Mouse (Mus musculus) E14TG2a.4 (cell line): ENCODE measurements around the gene Kcnj2.

Experiments used
- H3K27me3 ChIP-seq: 2 replicates; pipeline ENCODE4 v1.6.1; 2014; ENCODE audit warnings: low read length, control low read depth; ENCODE audit not compliant: insufficient read depth
- H3K36me3 ChIP-seq: 2 replicates; pipeline ENCODE4 v1.6.1; 2014; ENCODE audit warnings: low read length, control low read depth; ENCODE audit not compliant: insufficient read depth
- H3K4me1 ChIP-seq: replicated peaks from 2 replicates; pipeline ENCODE4 v1.6.1; 2014; ENCODE audit warnings: low read depth, low read length, control low read depth
- H3K4me3 ChIP-seq: replicated peaks from 2 replicates; pipeline ENCODE4 v1.5.1; 2014; ENCODE audit warnings: mild to moderate bottlenecking, low read length
- H3K9me3 ChIP-seq: 2 replicates; pipeline ENCODE4 v1.6.1; 2014; ENCODE audit warnings: low read length, control low read depth
- CTCF ChIP-seq: conservative IDR thresholded peaks from 2 replicates; pipeline ENCODE4 v1.5.1; 2014; ENCODE audit warnings: low read length
- NANOG ChIP-seq: IDR thresholded peaks from 2 replicates; pipeline ENCODE4 v1.6.1; 2014; ENCODE audit warnings: borderline replicate concordance, low read length, mixed read lengths
- POU5F1 ChIP-seq: IDR thresholded peaks from 2 replicates; pipeline ENCODE4 v1.6.1; 2014; ENCODE audit warnings: low read length, borderline replicate concordance

Kcnj2 gene

DNA sequence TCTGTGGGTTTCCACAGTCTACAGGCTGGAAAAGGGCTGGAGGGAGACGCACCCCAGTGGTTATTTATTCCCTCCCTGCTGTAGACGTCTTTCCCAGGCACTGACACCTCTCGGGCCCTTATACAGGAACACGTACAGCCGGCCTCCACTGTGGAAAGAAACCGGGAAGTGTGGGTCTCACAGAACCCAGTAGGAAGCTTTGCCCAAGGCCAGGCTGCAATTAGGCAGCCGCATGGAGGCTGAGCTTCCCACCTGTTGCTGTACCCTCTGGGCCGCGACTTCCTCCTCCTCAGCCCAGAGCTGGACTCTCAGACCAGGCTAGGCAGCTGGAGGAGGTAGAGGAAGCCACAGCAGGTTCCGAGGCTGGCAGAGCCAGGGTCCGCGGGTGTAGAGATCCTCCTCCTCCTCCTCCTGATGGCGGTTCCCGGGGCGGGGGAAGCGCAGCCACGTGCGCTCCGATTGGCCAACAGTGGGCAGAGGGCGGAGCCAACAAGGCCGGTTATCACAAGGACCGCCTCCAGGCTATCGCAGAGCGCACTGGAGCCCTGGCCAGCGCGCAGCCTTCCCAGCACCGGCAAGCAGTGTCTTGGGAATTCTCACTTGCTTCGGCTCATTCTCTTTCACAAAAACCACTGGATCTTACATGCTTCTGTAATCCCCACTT is at the start of gene Kcnj2:
Gene Kcnj2 (plus strand): TSS at position 530 of the 664 bp plus-strand sequence.
- Histone ChIP-seq H3K4me3 (peak within 1 kb of the TSS; percentile 86), H3K9me3 (no peaks in the 10 kb centered on the region), H3K36me3 (no peaks in the 10 kb centered on the region), H3K27me3 (peaks cover 36% of the 10 kb centered on the region), H3K4me1 (peaks cover 16% of the 10 kb centered on the region)
- TF ChIP-seq CTCF (no peak), POU5F1 (no peak), NANOG (no peak)

DNA sequence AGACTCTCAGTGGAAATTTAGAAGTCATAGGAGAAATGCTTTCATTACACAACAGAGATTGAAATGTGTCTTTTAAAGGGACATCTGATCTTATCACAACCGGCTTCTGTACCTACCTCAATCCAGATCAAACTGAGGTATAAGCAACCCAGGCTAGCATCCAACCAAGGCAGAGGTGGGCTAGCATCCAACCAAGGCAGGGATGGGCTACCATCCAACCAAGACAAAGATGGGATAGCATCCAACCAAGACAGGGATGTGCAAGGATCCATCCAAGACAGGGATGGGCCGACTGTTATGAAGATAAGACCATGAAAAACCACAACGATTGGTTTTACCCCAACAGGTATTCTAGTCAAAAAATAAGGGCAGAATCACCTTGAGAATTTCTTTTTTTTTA is 49.8 kb upstream of the Kcnj2 start:
- no peaks in the 10 kb centered on the region for H3K36me3 ChIP-seq
- peaks cover 21% of the 10 kb centered on the region for H3K4me1 ChIP-seq

DNA sequence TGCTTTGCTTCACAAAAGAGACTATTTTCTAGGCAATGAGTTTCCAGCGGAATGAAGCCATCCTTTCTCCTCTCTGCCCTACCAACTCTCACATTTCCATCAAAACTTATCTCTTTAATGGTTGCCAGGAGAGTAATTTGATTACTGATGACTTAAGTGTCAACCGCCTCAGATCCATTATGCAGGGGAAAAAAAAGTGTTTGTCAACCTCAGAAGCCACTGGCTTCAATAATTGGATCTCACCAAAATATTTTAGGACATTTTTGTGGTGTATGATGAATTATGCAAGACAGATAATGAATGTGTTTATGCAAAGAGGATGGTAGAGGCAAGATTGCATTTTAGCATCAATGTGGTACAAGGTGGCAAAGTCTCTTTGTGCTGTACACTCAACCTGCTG is 45.8 kb upstream of the Kcnj2 start:
- Histone ChIP-seq H3K36me3 (no peaks in the 10 kb centered on the region), H3K4me3 (no peak overlapping the region), H3K9me3 (no peaks in the 10 kb centered on the region), H3K4me1 (peaks cover 49% of the 10 kb centered on the region), H3K27me3 (no peaks in the 10 kb centered on the region)
- no peak for TF ChIP-seq NANOG

More for the DNA sequence above, 49.8 kb upstream of the Kcnj2 start:
- no peaks in the 10 kb centered on the region for H3K27me3 ChIP-seq
- H3K9me3 ChIP-seq, result no peaks in the 10 kb centered on the region
- no peak for TF ChIP-seq CTCF
- TF ChIP-seq NANOG, result no peak
- no peak for TF ChIP-seq POU5F1
- H3K4me3 ChIP-seq, result no peak overlapping the region

DNA sequence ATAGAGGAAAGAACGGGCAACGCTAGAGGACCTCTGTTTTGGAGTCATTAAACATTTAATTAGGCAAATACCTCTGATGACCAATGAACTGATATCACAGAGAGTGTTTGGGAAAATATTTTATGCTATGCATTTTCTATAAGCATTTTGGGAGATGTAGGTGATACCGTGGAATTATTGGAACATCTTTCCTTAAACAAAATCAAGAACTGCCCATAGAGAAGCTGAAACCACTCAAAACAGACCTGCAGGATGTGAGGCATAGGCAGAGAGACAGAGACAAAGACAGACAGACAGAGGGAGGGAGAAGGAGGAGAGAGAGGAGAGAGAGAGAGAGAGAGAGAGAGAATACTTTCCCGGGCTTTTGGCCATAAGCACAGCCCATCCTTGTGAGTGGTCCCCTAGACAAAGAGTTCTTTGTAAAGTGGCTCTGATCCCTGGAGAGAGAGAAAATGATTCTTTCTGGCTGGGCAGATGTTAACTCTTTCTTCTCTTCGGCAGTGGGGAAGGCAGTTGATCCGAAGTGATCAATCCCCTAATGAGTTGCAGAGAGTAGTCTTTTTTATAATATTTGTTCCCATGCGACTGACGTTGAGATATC is 43.2 kb upstream of the Kcnj2 start:
- H3K9me3 ChIP-seq, result no peaks in the 10 kb centered on the region
- no peaks in the 10 kb centered on the region for H3K27me3 ChIP-seq
- TF ChIP-seq NANOG, result no peak
- no peak for TF ChIP-seq POU5F1
- no peak for TF ChIP-seq CTCF
- peaks cover 54% of the 10 kb centered on the region for H3K4me1 ChIP-seq
- H3K4me3 ChIP-seq, result no peak overlapping the region
- H3K36me3 ChIP-seq, result no peaks in the 10 kb centered on the region

DNA sequence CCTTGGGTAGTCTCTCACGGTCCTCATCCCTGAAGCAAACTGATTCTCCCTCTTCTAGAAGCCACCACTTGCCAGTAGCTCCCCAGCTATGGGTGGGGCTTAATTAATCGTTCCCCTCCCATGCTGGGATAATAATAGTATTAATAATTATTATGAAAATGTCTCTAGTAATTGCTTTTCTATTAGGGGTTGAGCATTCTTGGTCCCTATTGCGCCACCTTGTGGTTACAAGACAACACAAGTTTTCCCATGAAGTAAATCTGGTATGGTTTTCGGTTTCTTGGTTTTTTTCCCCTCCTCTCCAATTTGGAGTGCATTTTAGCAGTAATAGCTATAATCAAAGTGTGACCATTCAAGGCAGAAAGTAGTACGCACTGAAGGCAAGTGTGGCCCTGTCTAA is 23.8 kb upstream of the Kcnj2 start:
- TF ChIP-seq NANOG (no peak), CTCF (peak; percentile 47)
- H3K4me3 ChIP-seq, result no peak overlapping the region
- peaks cover 13% of the 10 kb centered on the region for H3K4me1 ChIP-seq
- H3K36me3 ChIP-seq, result no peaks in the 10 kb centered on the region
- 0 out of 2 replicates have a peak, but pooled peaks cover 5% of the 10 kb centered on the region for H3K9me3 ChIP-seq
- peaks cover 3% of the 10 kb centered on the region for H3K27me3 ChIP-seq

DNA sequence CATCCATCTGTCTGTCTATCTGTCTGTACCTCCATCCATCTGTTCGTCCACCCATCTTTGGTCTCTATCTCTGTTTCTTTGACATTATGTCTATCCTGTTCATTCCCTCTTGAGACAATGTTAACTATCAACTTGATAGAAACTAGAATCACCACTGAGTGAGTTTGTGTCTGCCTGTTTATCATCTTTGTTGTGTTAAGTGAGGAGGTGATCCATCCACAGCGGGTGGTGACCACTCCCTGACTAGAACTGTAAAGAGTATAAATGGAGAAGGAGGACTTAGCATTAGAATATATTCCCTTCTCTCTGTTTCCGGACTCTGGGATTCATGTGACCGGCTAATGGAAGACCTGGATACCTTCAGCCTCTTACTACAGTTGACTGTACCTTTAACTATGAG is 22.7 kb upstream of the Kcnj2 start:
- Histone ChIP-seq H3K36me3 (no peaks in the 10 kb centered on the region), H3K27me3 (peaks cover 3% of the 10 kb centered on the region), H3K9me3 (0 out of 2 replicates have a peak, but pooled peaks cover 5% of the 10 kb centered on the region), H3K4me3 (no peak overlapping the region), H3K4me1 (peaks cover 13% of the 10 kb centered on the region)
- TF ChIP-seq CTCF (no peak), NANOG (peak; percentile 99), POU5F1 (peak; percentile 65; the same call in 1 of the 2 replicates)

DNA sequence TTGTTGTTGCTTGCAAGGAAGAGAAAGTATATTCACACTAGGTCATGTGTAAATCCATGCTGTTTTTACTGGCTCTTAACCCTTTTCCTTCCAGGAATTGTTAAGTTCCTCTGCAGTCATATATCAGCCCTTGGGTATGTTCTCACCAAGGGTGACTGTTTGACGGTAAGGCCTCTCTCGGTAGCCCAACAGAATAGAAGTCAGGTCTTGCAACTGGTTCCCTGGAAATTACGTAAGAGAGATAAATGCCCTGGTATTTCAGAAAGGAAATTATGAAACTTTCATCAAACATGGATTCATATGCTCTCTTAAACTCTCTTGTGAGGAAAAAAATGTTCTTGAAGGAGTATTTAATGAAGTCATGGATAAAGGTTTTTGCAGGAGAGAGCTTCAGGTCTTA is 11.7 kb upstream of the Kcnj2 start:
- H3K9me3 ChIP-seq, result no peaks in the 10 kb centered on the region
- TF ChIP-seq CTCF (no peak), POU5F1 (no peak), NANOG (no peak)
- H3K4me1 ChIP-seq, result no peaks in the 10 kb centered on the region
- H3K36me3 ChIP-seq, result no peaks in the 10 kb centered on the region
- H3K4me3 ChIP-seq, result no peak overlapping the region
- peaks cover 8% of the 10 kb centered on the region; the same call in 1 of the 2 replicates for H3K27me3 ChIP-seq

DNA sequence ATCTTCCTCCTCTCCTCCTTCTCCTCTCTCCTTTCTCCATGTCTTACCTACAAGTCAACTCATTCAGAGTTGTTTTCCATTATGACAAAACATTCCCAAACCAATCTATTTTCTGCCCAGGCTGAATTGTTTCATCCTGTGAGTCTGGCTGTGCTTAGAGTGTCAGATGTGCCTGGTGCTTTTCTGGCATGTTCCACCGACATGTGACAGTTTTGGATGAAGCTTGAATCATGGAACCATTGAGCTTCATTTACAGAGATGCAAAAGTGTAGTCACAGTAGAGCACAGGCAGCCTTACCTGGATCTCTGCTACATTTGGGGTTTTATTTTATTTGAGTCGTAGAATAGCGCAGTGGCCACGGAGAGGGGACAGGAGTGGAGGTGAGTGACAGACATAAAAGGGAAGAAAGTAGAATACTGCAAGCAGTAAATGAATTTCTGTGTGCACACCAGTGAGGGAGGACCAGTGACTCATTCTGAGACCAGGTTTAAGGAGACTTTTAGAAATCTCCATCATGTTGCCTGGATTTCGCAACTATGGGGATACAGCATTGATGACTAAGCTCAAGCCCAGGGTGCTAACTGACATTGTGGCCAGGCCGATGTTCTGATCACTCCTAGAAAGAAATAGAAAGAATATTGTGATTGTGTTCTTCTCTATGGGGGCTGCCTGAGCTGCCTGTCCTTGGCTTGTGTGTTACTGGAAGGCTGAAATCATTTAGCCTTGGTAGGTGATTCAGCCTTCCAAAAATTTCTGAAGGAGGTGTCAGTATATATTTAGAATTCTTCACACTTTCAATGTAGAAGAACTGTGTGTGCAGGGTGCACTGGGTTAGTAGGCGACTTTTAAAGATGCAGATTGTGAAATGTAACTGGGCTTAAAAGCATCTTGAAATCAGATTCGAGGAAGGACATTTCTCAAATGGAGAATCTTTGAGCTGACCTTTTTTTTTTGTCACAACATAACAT is 10.8 kb upstream of the Kcnj2 start:
- TF ChIP-seq CTCF (no peak), POU5F1 (no peak), NANOG (no peak)
- peaks cover 8% of the 10 kb centered on the region; the same call in 1 of the 2 replicates for H3K27me3 ChIP-seq
- H3K4me3 ChIP-seq, result no peak overlapping the region
- no peaks in the 10 kb centered on the region for H3K4me1 ChIP-seq
- no peaks in the 10 kb centered on the region for H3K36me3 ChIP-seq
- no peaks in the 10 kb centered on the region for H3K9me3 ChIP-seq
